Mouse (Mus musculus) large intestine, adult 2 months (tissue): Measurements from ENCODE around the gene Hpcal4. TPM values are rescaled to one million over a fixed set of nuclear protein-coding genes. Genes with fewer than 3 reads are reported as not detected.
"Not testable (repeated sequence)": the region's sequence is repeated elsewhere in the genome, so short reads cannot be mapped to it uniquely, and the experiment has no call there.

ENCODE experiments used
- DNase-seq: peaks from one replicate; pipeline ENCODE4 v3.0.0-alpha.2; 2012; ENCODE audit warnings: low read depth, low spot score
- WGBS: fragments of 180-500 bp; shearing (Covaris S2); methylation state at CpG from one replicate; pipeline ENCODE4 v1.1.7; 2018; 5-methylcytosine and 5-hydroxymethylcytosine counted together
- polyA plus RNA-seq: library from polyadenylated mRNA; depleted of rRNA; stranded (reverse); fragments of >200 nt; gene quantifications from 2 replicates; pipeline ENCODE4 v1.2.3, GENCODE M21; 2012; rRNA removed

The Hpcal4 gene
- 0.68 and 0.91 TPM in 2 replicates for polyA plus RNA-seq

GRCm38 (mm10) chr4:123182328-123183238 is at the start of gene Hpcal4:
TSS of gene Hpcal4 (plus strand) at chr4:123183227.
- 1% methylated on average over 44 of the region's 44 CpGs for WGBS
- no peak for DNase-seq

GRCm38 (mm10) chr4:123137551-123137950 is 45.5 kb upstream of the Hpcal4 start:
- DNase-seq = no peak
- 76% methylated on average over 3 of the region's 3 CpGs for WGBS

- under 1% methylated on average over 34 of the region's 34 CpGs for WGBS
Observed at GRCm38 (mm10) chr4:123139513-123140154, 43.4 kb upstream of the Hpcal4 start, which contains the start of gene Ppie. TSS of gene Ppie (minus strand) at chr4:123139951.

GRCm38 (mm10) chr4:123147446-123148150 is 35.4 kb upstream of the Hpcal4 start:
- DNase-seq = no peak
- WGBS = 75% methylated on average over 5 of the region's 5 CpGs

More at GRCm38 (mm10) chr4:123139513-123140154, 43.4 kb upstream of the Hpcal4 start, which contains the start of gene Ppie:
- DNase-seq = peak; percentile 70

- 91% methylated on average over 4 of the region's 4 CpGs for WGBS
- DNase-seq = no peak
Observed at GRCm38 (mm10) chr4:123152003-123152402, 31.0 kb upstream of the Hpcal4 start.

GRCm38 (mm10) chr4:123152976-123153375 is 30.1 kb upstream of the Hpcal4 start:
- WGBS = 80% methylated on average over 5 of the region's 5 CpGs
- no peak for DNase-seq

- peak; percentile 45 for DNase-seq
- WGBS = 6% methylated on average over 4 of the region's 4 CpGs
Observed at GRCm38 (mm10) chr4:123155004-123155403, 28.0 kb upstream of the Hpcal4 start.

GRCm38 (mm10) chr4:123155427-123155826 is 27.6 kb upstream of the Hpcal4 start:
- WGBS = 24% methylated on average over 2 of the region's 2 CpGs
- DNase-seq = peak; percentile 40

GRCm38 (mm10) chr4:123155840-123156239 is 27.2 kb upstream of the Hpcal4 start:
- DNase-seq = no peak

GRCm38 (mm10) chr4:123160571-123160970 is 22.5 kb upstream of the Hpcal4 start:
- 76% methylated on average over 6 of the region's 6 CpGs for WGBS
- no peak for DNase-seq

- 57% methylated on average over 3 of the region's 3 CpGs for WGBS
- not testable (repeated sequence) for DNase-seq
Observed at GRCm38 (mm10) chr4:123161251-123161650, 21.8 kb upstream of the Hpcal4 start.

GRCm38 (mm10) chr4:123162305-123162917 is 20.6 kb upstream of the Hpcal4 start:
- 15% methylated on average over 15 of the region's 15 CpGs for WGBS
- no peak for DNase-seq

- 81% methylated on average over 15 of the region's 15 CpGs for WGBS
- no peak for DNase-seq
Observed at GRCm38 (mm10) chr4:123164157-123164556, 18.9 kb upstream of the Hpcal4 start.

- DNase-seq = no peak
Observed at GRCm38 (mm10) chr4:123171811-123172210, 11.2 kb upstream of the Hpcal4 start.

GRCm38 (mm10) chr4:123183239-123184056 is 421 bp downstream of the Hpcal4 start:
- no peak for DNase-seq
- WGBS = 8% methylated on average over 44 of the region's 44 CpGs

GRCm38 (mm10) chr4:123184816-123185215 is 1.8 kb downstream of the Hpcal4 start:
- 50% methylated on average over 3 of the region's 3 CpGs for WGBS

GRCm38 (mm10) chr4:123192336-123192735 is 9.3 kb downstream of the Hpcal4 start:
- DNase-seq = no peak
- 77% methylated on average over 11 of the region's 11 CpGs for WGBS

More at GRCm38 (mm10) chr4:123184816-123185215, 1.8 kb downstream of the Hpcal4 start:
- no peak for DNase-seq

- DNase-seq = no peak
- WGBS = 87% methylated on average over 11 of the region's 11 CpGs
Observed at GRCm38 (mm10) chr4:123193791-123194190, 10.8 kb downstream of the Hpcal4 start.

- DNase-seq = no peak
- 60% methylated on average over 6 of the region's 6 CpGs for WGBS
Observed at GRCm38 (mm10) chr4:123196695-123197094, 13.7 kb downstream of the Hpcal4 start.
